Mouse (Mus musculus) spleen, postnatal 10 days (tissue): ENCODE measurements around the gene Thbd.

Experiments used
- DNase-seq, 2 experiments: peaks; one replicate each; pipeline ENCODE4 v3.0.0; 2021 to 2022; ENCODE audit warnings: low spot score in 2 of 2

The Thbd gene

DNA sequence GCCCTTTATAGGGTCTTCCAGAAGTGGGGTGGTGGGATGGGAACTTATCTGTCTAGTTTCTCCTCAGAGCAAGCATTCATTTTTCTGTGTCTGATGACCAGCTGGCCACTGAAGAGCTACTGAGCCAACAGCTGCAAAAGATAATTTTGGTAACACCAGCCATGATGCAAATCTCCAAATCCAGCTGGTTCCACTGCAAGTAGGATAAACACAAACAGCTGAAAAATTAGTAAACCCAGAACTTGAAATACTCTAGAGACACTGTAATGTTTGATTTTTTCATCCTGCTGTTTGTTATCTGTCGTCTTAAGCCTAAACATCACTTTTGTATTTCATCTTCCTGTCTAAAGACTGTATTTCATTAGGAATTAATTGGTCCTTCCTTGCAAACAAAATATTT lies 13.7 kb upstream of the Thbd start:
- no peak for DNase-seq

DNA sequence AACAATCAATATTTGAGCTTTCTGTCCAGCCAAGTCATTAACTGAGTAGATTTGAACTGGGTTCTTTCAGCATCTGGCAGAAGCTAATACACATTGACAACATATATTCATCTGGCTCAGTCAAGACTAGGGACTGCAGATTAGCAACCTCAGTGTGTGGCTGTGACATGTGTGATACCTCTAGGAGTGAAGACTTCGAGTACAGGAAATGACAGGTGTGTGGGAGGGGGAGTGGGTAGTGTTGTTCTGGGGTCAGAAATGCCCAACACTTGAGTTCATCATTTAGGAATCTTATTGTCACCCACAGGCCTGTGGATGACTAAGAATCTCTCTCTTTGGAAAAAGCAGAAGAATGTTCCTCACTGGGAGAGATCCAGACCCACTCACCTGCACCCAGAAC lies 13.1 kb upstream of the Thbd start:
- no peak for DNase-seq

DNA sequence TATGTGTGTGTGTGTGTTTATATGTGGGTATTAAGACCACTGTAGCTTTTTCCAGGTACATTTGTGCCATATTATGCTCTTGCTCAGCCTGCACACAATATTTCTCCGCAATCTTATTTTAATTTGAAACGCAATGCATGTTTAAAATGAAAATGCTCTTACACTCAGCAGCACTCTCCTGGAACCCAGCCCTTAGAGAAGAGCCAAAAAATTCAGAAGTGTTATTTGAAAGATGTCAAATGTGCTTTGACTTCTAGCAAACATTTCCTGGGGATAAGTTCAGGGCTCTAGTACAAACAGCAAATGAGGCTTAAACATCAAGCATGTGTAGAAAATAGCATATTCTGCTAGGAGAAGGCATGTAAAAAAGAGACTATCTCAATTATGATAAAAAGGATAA lies 11.8 kb upstream of the Thbd start:
- DNase-seq: no peak

DNA sequence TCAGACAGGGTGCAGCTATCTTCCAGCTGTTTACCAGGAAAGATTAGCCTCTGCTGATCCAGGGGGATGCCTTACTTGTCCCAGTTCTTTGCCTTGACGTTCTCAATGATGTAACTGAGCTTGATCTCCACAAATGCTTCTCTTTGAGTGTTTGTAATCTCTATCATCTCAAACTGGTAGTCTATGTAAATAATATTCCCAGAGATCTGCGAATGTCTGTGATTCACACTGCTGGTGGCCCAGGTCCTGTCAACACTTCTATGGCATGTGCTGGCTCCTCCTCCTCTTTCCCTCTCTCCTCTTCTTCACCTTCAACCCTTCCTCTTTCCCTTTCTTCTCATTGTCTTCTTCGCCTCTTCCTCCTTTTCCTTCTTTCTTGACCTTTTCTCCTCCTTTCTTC lies 11.2 kb upstream of the Thbd start:
- no peak for DNase-seq

DNA sequence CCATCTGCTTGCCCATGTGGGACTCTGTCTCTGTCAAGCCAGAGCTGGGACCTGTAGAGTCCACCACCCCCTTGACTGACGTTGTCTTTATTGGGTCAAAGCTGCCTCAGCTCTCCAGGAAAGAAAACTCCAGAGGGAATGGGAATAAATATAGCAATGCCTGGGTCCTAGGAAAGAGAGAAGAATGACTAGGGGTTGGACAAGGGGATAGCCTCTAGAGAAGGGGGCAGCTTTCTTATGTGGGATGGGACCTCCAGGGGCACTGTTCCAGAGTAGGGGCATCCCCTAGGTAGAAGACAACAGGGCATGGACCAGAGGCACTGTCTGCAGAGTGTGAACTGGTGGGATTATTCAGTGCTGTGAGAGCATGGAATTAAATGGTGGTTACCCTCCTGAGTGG lies 1.8 kb upstream of the Thbd start:
- no peak for DNase-seq

DNA sequence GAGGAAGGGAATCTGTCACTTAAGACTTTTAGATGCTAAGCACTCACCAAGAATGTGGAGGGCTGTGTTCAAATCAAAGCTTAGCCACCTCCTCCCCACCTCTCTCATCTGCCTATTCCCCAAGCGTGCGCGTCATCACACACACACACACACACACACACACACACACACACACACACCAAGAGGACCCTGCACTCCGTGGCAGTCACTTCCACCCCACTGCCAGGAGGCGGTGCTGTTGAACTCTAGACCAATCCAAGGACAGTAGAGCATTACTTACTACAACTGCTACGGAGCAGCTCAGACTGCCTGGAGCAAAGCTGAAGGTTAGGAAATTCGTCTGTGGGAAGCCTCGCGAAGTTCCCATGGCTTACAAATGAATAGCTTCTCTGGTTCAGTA lies 1.2 kb upstream of the Thbd start:
- peak; percentile 57 to 82 for DNase-seq

DNA sequence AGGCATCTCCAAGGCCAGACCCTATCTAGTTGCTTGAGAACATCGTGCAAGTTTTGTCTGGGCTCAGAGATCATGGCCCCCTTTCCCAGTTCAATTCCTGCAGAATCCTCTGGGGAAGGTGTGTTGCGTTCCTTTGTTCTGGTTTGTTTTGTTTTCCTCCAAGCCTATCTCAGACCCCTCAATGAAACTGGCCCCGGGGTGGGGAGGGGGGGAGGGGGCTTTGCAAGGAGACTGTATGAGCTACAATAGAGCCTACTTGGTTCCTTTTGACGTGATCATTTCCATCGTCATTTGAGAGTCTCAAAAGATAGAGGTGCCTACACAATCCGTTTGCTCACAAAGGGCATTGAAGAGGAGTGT lies 753 bp upstream of the Thbd start:
- DNase-seq: no peak

DNA sequence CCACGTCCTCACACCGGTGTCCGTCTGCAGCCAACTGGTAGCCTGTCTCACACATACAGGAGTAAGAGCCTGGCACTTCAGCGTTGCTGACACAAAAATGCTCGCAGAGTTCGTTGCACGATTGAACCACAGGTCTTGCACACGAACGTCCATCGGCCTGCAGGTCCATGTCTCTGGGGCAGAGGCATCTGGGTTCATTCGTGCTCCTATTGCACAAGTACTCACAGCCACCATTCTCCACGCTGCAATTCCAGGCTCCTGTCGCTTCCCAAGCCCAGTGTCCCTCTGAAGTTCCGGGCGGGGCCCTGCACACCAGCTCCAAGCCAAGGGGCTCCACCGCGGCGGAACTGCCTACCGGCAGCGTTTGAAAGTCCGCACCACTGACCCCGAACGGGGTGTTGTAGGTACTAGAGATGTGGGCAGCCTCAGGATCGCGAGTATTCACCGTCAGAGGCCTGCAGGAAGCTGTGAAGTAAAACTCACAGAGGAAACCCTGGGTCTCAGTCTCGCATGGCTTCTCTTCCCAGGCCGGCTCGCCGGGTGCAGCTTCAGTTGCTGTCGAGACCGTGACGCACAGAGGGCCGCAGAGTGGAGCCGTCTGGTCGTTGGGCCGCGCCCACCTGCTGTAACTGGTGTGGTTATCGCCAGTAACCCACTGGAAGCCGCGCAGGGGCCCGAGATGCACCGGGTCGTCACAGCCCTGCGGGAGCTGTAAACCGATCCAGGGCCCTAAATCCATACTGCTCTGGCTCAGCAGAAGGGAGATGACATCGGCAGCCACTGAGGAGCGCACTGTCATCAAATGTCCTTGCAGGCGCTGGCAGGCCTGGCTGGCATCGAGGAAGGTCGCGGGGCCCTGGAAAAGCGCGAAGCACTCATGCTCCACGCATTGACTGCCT lies 768 bp downstream of the Thbd start:
- DNase-seq: peak in 1 of 2 experiments; percentile 57

DNA sequence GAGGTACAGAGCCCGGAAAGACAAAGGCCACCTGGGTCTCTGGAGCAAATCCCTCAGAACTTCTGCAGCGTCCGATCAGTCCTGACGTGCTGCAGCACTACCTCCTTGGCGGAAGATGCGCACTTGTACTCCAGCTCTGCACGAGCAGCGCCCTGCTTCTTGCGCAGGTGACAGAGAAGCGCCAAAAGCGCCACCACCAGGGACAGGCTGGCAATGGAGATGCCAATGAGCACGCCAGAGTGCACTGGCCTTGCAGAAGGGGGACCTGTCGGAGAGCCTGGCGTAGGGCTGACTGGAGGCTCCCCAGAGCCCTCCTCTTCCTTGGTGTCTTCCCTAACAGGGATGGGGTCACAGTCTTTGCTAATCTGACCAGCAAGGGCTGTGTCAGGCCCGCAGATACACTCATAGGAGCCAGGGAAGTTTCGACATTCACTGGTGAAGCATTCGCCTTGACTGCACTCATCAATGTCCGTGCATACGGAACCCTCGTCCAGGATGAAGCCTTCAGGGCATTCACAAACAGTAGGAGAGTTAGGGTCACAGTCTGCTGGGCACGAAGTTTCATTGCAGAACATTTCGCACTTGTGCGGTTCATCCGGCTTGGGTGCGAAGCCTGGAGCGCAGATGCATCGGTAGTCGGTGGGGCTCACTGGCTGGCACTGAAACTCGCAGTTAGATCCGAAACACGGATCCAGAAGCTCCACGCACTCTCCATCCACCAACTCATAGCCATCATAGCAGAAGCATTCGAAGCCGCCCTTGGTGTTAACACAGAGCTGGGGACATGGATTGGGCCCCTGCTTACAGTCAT lies 1.6 kb downstream of the Thbd start:
- DNase-seq: peak; percentile 31 to 69

DNA sequence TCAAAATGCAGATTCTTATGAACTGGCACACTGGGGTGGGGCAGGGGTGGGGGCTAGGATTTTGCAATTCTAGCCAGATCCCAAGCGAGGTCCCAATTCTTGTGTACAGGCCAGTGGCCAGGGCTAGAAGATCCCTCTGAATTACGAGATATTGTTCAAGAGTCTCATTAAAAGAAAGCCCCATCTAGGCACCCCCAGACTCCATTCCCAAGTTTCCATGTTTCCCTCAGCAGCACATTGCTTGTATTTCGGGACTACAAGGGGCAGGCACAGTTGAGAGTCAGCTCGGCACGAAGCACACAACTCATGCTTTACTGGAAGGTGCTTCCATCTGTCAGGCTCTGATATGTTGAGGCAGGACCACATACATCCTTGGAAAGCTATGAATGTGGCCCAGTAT lies 3.1 kb downstream of the Thbd start:
- DNase-seq: no peak

DNA sequence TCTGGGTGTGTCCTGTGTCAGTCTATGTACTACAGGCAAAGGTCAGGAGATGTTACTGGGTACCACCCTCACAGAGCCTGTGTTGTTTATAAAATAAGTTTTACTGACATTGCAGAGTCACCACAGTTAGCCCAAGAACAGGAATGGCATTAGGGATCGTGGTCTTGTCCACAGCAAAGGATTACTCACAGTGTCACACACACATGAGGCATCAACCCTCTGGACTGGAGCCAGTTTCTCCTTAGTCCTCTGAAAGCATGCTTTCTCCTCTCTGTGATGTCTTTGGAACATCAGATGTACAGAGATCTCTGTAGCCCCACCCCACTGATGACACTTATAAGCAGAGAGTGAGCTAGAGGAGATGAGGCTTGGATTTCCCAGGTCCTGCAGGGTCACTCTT lies 5.8 kb downstream of the Thbd start:
- DNase-seq: no peak

DNA sequence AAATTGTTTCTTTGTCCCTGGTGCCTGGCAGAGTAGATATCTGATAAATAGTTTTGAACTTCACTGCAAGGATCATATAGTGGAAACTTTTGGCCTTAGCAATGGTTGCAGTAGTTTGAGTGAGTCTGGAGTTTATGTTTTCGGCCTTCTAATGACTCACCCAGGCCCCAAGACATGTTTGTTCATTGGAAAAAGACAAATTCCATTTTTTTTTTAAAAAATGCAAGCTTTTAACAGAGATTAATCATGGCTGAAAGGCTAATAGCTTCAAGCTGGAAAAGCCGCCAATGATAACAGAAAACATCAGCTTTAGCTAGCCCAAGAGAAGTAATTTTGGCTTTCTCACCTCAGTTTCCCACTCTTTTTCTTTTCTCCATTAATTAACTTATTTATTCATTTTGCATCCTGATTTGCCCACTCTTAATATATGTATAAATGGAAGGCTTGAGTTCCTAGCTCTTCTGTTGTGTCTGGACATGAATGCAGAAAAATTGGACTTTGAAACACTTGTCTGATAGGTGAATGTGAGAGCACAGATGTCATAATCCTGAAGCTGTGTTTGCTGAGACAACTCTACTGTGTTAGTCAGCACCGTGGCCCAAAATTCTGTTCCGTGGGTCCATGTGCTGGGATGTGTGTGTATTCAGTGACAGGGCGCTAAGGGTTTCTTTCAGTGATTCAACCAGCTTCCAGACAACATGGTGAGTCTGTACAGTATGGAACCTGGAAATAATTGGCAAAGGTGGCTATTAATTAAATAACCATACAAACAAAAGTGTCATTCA lies 8.9 kb downstream of the Thbd start:
- no peak for DNase-seq

DNA sequence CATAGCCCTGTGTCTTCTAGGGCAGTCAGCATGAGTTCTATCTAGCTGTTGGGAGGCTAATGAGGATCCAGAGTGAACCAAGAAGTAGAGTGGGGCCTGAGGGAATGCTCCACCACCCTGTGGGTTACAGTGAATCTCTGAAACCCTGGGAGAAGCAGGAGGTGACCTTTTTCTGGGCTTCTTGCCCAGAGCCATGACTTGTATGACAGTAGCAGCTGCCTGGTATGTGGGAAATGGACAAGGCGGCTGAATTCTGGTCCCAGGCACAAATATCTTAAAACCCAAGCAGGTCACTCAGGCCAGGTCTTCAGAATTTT lies 10.2 kb downstream of the Thbd start:
- DNase-seq: no peak

DNA sequence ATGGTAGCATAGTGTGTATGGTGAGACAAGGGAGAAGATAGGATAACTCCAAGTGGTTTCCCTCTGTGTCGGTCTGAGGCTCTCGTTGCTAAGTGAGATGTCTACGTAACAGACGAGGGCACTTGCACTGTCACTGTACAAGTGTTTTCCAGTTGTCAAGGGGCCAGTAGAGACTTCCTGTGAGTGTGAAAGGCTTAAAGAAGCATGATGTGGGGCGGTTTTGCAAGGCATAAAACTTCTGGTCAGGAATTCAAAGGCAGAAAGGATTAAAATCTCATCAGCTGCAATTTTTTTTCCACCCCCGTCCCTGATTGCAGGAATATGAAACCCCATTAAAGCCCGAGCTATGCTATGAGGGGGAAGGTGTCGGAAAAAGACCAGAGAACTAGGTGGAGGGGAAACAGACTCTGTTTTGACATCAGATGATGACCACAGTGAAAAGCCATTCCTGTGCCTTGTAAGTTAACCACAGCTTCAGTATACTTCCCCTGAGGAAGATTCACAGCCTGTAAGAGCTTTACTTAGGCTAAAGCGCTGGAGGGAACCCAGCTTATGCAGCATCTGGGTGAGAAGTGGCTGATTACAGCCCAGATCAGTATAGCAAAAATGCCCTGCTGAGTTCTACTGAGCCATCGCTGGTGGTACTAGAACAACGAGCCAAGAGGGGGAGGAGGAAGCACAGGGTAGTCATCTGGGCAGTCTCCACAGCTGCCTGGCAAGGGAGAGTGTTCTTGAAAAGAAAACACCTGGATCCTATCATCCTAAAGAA lies 10.8 kb downstream of the Thbd start:
- no peak for DNase-seq

DNA sequence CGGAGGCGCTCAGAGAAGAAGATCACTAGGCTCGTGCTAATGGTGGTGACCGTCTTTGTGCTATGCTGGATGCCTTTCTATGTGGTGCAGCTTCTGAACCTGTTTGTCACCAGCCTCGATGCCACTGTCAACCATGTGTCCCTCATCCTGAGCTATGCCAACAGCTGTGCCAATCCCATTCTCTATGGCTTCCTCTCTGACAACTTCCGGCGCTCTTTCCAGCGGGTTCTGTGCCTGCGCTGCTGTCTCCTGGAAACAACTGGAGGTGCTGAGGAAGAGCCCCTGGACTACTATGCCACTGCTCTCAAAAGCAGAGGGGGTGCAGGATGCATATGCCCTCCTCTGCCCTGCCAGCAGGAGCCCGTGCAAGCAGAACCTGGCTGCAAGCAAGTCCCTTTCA lies 11.8 kb downstream of the Thbd start:
- DNase-seq: no peak

DNA sequence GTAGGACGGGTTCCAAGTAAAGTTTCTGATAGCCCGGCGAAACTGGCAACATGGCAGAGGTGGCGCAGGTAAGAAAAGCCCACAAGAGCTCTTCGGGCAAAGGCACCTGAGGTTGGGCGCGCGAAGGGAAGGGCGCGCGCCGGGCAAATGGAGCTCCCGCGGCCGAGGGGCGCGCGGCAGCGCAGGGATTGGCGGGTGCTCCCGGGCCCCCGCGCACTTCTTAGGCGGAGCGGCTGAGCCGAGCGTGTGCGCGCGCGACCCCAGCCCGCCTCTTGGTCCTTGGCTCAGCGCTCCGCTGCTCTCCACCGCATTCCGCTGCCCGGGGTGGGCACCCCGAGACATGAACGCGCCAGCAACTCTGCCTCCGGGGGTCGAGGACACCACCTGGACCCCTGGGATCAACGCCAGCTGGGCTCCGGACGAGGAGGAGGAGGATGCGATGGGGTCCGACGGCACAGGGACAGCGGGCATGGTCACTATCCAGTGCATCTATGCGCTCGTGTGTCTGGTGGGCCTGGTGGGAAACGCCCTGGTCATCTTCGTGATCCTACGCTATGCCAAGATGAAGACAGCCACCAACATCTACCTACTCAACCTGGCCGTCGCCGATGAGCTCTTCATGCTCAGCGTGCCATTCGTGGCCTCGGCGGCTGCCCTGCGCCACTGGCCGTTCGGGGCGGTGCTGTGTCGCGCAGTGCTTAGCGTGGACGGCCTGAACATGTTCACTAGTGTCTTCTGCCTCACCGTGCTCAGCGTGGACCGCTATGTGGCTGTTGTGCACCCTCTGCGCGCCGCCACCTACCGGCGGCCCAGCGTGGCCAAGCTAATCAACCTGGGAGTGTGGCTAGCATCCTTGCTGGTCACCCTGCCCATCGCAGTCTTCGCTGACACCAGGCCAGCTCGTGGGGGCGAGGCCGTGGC lies 12.6 kb downstream of the Thbd start, which contains the start of gene Sstr4:
Gene Sstr4, plus strand, starts transcription at position 214 of the 921 bp plus-strand sequence.
- peak in 1 of 2 experiments; percentile 58 for DNase-seq

DNA sequence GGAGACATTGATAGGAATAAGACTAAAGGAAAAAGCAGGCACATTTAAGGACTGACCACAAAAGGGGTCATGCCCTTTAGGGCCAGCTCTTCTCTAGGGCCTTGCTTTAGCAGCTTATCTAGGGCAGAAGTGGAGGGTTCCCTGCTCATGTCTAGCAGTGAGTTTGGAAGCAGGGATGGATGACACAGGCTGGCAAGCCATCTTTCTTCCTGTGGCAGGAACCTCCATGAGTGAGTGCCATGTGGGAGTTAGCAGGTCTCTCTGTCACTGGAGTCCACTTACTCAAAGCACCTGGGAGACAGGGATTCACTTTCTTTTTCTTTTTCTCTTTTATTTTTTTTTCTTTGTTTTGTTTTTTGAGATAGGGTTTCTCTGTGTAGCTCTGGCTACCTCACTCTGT lies 14.1 kb downstream of the Thbd start:
- no peak for DNase-seq

DNA sequence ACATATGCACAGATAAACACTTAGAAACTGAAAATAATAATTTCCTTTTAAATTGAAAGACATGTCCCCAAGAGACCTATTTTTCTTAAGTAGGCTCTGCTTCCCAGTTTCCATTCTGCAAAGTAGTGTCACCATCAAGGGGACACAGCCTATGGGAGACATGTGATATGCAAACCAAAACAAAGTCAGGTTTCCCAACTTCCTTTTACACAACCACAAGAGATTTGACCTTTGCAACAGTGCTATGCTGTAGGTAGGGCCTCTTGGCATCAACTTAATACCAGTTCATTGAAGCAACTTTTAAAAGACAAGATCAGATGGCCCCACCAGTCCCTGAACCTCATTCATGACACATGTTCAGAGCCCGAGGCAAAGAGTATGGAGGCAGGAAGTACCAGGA lies 14.8 kb downstream of the Thbd start:
- DNase-seq: no peak

DNA sequence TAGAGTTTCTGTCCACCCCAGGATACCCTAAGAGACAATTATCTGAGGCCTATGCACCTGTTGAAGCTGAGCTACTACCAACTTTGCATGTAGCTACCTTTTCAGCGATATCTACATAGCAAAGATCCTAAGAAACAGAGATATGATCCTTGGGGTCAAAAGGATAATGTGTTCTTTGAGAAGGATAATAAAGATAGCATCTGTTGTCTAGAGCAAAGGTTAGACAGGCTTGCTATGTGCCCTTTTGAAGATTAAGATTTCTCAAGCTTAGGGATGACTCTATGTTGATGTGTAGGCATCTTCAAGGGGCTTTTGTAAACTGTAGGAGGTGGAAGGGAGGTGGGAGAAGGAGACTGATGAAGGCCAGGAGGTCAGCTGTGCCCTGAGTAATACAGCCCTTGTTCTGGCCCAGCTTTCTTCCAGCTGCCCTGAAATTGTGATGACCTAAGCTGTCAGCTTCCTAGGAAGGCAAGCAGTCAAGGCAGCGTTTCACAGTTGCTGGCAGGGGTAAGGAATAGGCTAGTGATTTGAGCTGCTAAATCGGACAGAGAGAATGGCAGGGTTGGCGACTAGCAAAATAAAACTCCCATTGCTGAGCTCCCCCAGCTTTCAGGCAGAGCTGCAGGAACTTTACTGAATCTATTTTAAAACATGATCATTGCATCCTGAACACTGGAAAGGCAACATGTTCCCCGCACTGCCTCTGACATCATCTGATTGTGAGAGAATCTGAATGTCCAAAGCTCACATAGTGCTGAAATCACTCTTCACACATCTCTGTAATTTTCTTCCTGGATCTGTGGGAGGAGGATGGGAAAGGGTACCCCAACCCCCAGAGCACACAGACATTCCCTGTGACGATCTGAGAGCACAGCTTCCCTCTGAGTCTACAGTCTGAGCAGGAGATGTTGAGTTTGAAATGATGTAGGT lies 20.1 kb downstream of the Thbd start:
- DNase-seq: no peak
